Mouse (Mus musculus) stomach, postnatal 0 days (tissue): ENCODE measurements around the gene Itpk1. TPM values are rescaled to one million over a fixed set of nuclear protein-coding genes. Genes with fewer than 3 reads are reported as not detected.

Experiments
- ATAC-seq: fragments of 200-750 bp; cut with Nextera tagmentation; 2 replicates; pipeline ENCODE4 v1.8.0; 2017; ENCODE audit not compliant: low FRiP score, low TSS enrichment
- DNase-seq: peaks from one replicate; pipeline ENCODE4 v3.0.0-alpha.2; 2016; ENCODE audit warnings: low spot score
- H3K27ac ChIP-seq: fragments of 300-500 bp; sonication (generic); replicated peaks from 2 replicates; pipeline ENCODE4 v1.5.1; 2014; ENCODE audit warnings: mild to moderate bottlenecking, control low read depth
- H3K27me3 ChIP-seq: fragments of 300-500 bp; sonication (generic); 2 replicates; pipeline ENCODE4 v1.6.1; 2014; ENCODE audit warnings: low read length; ENCODE audit not compliant: control insufficient read depth, insufficient read depth
- H3K36me3 ChIP-seq: fragments of 300-500 bp; sonication (generic); 2 replicates; pipeline ENCODE4 v1.6.1; 2014; ENCODE audit warnings: low read length, mixed read lengths; ENCODE audit not compliant: control insufficient read depth, insufficient read depth
- H3K4me1 ChIP-seq: fragments of 300-500 bp; sonication (generic); replicated peaks from 2 replicates; pipeline ENCODE4 v1.6.1; 2014; ENCODE audit warnings: antibody characterized with exemption; ENCODE audit not compliant: control insufficient read depth, insufficient read depth
- H3K4me2 ChIP-seq: fragments of 300-500 bp; sonication (generic); replicated peaks from 2 replicates; pipeline ENCODE4 v1.6.1; 2014; ENCODE audit warnings: low read depth, mild to moderate bottlenecking, control low read depth, moderate library complexity
- H3K4me3 ChIP-seq: fragments of 300-500 bp; sonication (generic); 2 replicates; pipeline ENCODE4 v1.5.1; 2014; ENCODE audit warnings: low read depth, low read length, control low read depth
- H3K9ac ChIP-seq: fragments of 300-500 bp; sonication (generic); 2 replicates; pipeline ENCODE4 v1.6.1; 2014; ENCODE audit warnings: mild to moderate bottlenecking, low read length, control low read depth, mixed read lengths
- H3K9me3 ChIP-seq: fragments of 300-500 bp; sonication (generic); 2 replicates; pipeline ENCODE4 v1.6.1; 2016; ENCODE audit warnings: low read length; ENCODE audit not compliant: control insufficient read depth
- CTCF ChIP-seq: IDR thresholded peaks from 2 replicates; pipeline ENCODE4 v1.5.1; 2016; ENCODE audit warnings: antibody characterized with exemption, low read depth, mild to moderate bottlenecking, moderate library complexity
- EP300 ChIP-seq: optimal IDR thresholded peaks from 2 replicates; pipeline ENCODE3; 2016; ENCODE audit warnings: antibody characterized with exemption
- WGBS: fragments of 180-500 bp; shearing (Covaris S2); extraction: QIAGEN DNeasy Blood & Tissue Kit; methylation state at CpG from one replicate; pipeline ENCODE4 v1.1.7; 2014; 5-methylcytosine and 5-hydroxymethylcytosine counted together
- polyA plus RNA-seq: library from polyadenylated mRNA; unstranded; fragments of >200 nt; fragmentation: Nextera tagmentation; extraction: Ambion mirVana; gene quantifications from 2 replicates; pipeline ENCODE4 v1.2.1, GENCODE M21; 2015

The Itpk1 gene
- 21.5 and 26.7 TPM in 2 replicates for polyA plus RNA-seq

DNA sequence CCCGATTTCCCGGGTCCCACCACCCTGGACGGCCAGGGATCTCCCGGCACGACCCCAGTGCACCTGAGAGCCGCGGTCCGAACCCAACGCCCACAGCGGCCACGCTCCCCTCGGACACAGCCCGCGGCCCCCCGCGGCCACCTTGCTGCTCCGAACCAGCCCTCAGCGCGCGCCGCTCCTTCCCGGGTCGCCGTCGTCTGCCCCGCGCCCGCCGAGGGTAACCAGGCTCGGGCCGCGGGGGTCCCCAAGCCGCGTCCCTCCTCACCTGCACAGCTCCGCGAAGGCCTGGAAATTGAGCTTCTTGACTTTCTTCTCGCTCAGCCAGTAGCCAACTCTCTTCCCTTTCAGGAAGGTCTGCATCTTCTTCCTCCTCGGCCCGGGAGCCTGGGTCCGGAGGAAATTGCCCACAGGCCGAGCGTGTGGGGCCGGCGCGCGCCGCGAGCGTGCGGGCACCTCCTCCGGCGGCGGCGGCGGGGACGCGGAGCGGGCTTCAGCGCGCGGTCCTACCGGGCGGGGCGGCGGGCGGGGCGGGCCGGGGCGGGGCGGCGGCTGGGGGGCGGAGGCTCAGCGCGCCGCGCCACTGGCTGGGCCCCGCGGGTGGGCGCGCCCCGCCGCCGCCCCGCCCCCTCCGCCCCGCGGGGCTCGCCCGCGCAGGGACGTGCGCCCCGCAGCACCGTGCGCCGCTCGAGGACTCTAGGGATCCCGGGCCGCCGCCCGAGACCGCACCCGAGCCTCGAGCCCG, at the start of gene Itpk1:
Gene Itpk1, minus strand, starts transcription at position 474 of the 742 bp plus-strand sequence.
- under 1% methylated on average over 72 of the region's 105 CpGs for WGBS
- TF ChIP-seq EP300 (no peak), CTCF (no peak)
- H3K4me2 ChIP-seq = peak within 1 kb of the TSS; percentile 95
- ATAC-seq (peak; percentile 91), DNase-seq (peak; percentile 84)
- no peaks in the 10 kb centered on the region for H3K9me3 ChIP-seq
- no peaks in the 10 kb centered on the region for H3K27me3 ChIP-seq
- peak within 1 kb of the TSS; percentile 79 for H3K4me3 ChIP-seq
- peak within 1 kb of the TSS; percentile 94 for H3K27ac ChIP-seq
- peaks cover 2% of the 10 kb centered on the region; the same call in 1 of the 2 replicates for H3K4me1 ChIP-seq
- no peaks in the 10 kb centered on the region for H3K36me3 ChIP-seq
- H3K9ac ChIP-seq = peak within 1 kb of the TSS; percentile 91

- no peak overlapping the region for H3K4me3 ChIP-seq
- H3K9ac ChIP-seq = no peak overlapping the region
- no peak overlapping the region for H3K4me2 ChIP-seq
- DNase-seq (no peak), ATAC-seq (no peak)
- H3K27ac ChIP-seq = no peak overlapping the region
- no peaks in the 10 kb centered on the region; the same call in 1 of the 2 replicates for H3K36me3 ChIP-seq
- 63% methylated on average over 3 of the region's 3 CpGs for WGBS
- H3K9me3 ChIP-seq = no peaks in the 10 kb centered on the region
- no peaks in the 10 kb centered on the region for H3K4me1 ChIP-seq
- TF ChIP-seq CTCF = no peak
- TF ChIP-seq EP300 = no peak
- no peaks in the 10 kb centered on the region for H3K27me3 ChIP-seq
These were observed 43.5 kb upstream of the Itpk1 start for GRCm38 (mm10) chr12:102748256-102748655.

- H3K9ac ChIP-seq = no peak overlapping the region
- H3K4me3 ChIP-seq = no peak overlapping the region
- TF ChIP-seq EP300 = no peak
- 0 out of 2 replicates have a peak, but pooled peaks have one; percentile 12 for TF ChIP-seq CTCF
- no peak overlapping the region for H3K4me2 ChIP-seq
- H3K27ac ChIP-seq = no peak overlapping the region
- DNase-seq (no peak), ATAC-seq (no peak)
- no peaks in the 10 kb centered on the region for H3K9me3 ChIP-seq
- H3K27me3 ChIP-seq = no peaks in the 10 kb centered on the region
- H3K4me1 ChIP-seq = 0 out of 2 replicates have a peak, but pooled peaks cover 3% of the 10 kb centered on the region
- 56% methylated on average over 6 of the region's 6 CpGs for WGBS
- H3K36me3 ChIP-seq = no peaks in the 10 kb centered on the region; the same call in 1 of the 2 replicates
These were observed 40.1 kb upstream of the Itpk1 start for GRCm38 (mm10) chr12:102744839-102745238.

DNA sequence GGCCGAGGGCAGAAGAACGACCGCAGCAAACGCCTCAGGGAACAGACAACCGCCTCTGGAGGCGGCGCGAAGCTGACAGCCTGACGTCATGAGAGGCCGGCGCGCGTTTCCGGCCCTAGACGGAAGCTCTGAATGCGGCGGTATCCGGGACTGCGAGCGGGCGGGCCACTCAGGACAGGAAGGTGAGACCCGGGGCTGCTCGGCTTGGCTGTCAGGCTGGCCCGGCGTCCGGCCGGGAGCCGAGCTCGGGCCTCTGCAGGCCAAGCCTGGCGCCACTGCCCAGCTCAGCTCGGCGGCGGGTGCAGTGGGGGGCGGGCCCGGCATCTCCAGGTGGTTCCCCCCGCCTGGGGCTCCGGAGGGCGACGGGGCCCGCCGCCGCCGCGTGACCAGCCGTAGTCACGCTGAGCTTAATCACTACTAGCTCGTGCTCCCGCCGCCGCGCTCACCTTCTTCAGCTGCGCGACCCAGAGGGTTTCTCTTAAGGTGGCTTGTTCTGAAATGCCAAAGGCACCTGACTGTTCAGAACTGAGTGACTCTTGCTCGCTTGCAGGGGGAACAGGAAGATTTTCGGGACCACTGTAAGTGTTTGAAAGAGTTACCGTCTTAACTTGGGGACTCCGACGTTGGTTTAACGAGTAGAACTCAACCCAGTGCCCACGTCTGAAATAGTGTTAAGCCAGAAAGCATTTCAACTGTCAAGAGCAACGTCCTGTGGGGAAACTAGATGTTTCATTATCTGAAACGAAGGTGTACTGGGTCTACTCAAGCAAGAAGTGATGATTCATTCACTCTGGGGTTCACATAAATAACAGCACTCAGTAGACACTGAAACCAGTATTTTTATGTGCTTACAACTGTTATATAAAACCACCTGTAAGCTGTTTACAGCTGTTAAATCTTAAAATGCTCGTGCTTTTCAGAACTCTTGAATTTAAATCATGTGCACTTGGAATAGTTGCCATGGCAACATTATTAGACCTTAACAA, 39.2 kb upstream of the Itpk1 start, which contains the start of the genes Moap1 and Tmem251:
Gene Moap1, minus strand, starts transcription at position 73 of the 986 bp plus-strand sequence.
Gene Tmem251, plus strand, starts transcription at position 174 of the 986 bp plus-strand sequence.
- Histone ChIP-seq H3K9me3 (no peaks in the 10 kb centered on the region), H3K36me3 (no peaks in the 10 kb centered on the region; the same call in 1 of the 2 replicates), H3K9ac (peak within 1 kb of the TSS; percentile 84), H3K4me3 (peak within 1 kb of the TSS; percentile 84), H3K27ac (peak within 1 kb of the TSS; percentile 97), H3K4me2 (peak within 1 kb of the TSS; percentile 85), H3K27me3 (no peaks in the 10 kb centered on the region), H3K4me1 (0 out of 2 replicates have a peak, but pooled peaks cover 3% of the 10 kb centered on the region)
- ATAC-seq (peak; percentile 97), DNase-seq (peak; percentile 94)
- TF ChIP-seq CTCF = peak; percentile 19; the same call in 1 of the 2 replicates
- no peak for TF ChIP-seq EP300
- under 1% methylated on average over 51 of the region's 63 CpGs for WGBS

- ATAC-seq = peak; percentile 43
- H3K4me3 ChIP-seq = peak overlapping the region; percentile 84
- 0 out of 2 replicates have a peak, but pooled peaks cover 3% of the 10 kb centered on the region for H3K4me1 ChIP-seq
- peak overlapping the region; percentile 84 for H3K9ac ChIP-seq
- TF ChIP-seq EP300 (no peak), CTCF (no peak)
- under 1% methylated on average over 33 of the region's 33 CpGs for WGBS
- no peak for DNase-seq
- peak overlapping the region; percentile 85 for H3K4me2 ChIP-seq
- no peaks in the 10 kb centered on the region for H3K9me3 ChIP-seq
- H3K27ac ChIP-seq = peak overlapping the region; percentile 97
- no peaks in the 10 kb centered on the region for H3K36me3 ChIP-seq
- H3K27me3 ChIP-seq = no peaks in the 10 kb centered on the region
These were observed 38.4 kb upstream of the Itpk1 start for GRCm38 (mm10) chr12:102743036-102743588.
